Mouse (Mus musculus) G1E (cell line): ENCODE results near the gene Tdrd7. TPM values are rescaled to one million over a fixed set of nuclear protein-coding genes. Genes with fewer than 3 reads are reported as not detected.

Experiments used
- ATAC-seq: 2 replicates; pipeline ENCODE4 v1.8.0; 2016; ENCODE audit warnings: mild to moderate bottlenecking; ENCODE audit not compliant: insufficient number of reproducible peaks, poor library complexity, low FRiP score, severe bottlenecking; ENCODE audit errors: extremely low read depth
- DNase-seq: peaks from one replicate; pipeline ENCODE4 v3.0.0; 2012; ENCODE audit warnings: low spot score
- H3K27me3 ChIP-seq: 2 replicates; pipeline ENCODE4 v1.6.1; 2012; ENCODE audit warnings: mild to moderate bottlenecking, low read length, inconsistent platforms; ENCODE audit not compliant: insufficient read depth
- H3K36me3 ChIP-seq: replicated peaks from 2 replicates; pipeline ENCODE3; 2012; ENCODE audit warnings: mild to moderate bottlenecking, inconsistent platforms
- H3K4me1 ChIP-seq: 2 replicates; pipeline ENCODE4 v1.6.1; 2012; ENCODE audit warnings: low read depth, low read length, inconsistent platforms, mixed read lengths; ENCODE audit not compliant: insufficient read depth
- H3K4me3 ChIP-seq: 2 replicates; pipeline ENCODE4 v1.5.1; 2012; ENCODE audit warnings: low read depth, mild to moderate bottlenecking, inconsistent platforms, low read length, moderate library complexity, mixed read lengths
- H3K9me3 ChIP-seq: replicated peaks from 2 replicates; pipeline ENCODE4 v1.6.1; 2012; ENCODE audit warnings: inconsistent platforms
- CTCF ChIP-seq: IDR thresholded peaks from 2 replicates; pipeline ENCODE4 v1.5.1; 2012; ENCODE audit warnings: low read depth, low read length, inconsistent platforms, mixed read lengths
- GATA1 ChIP-seq: IDR thresholded peaks from 2 replicates; pipeline ENCODE4 v1.6.1; 2012; ENCODE audit warnings: borderline replicate concordance, low read length, inconsistent platforms, mixed read lengths
- GATA2 ChIP-seq: IDR thresholded peaks from 2 replicates; pipeline ENCODE4 v1.6.1; 2012; ENCODE audit warnings: low read depth, low read length, inconsistent platforms, borderline replicate concordance
- POLR2AphosphoS5 ChIP-seq: IDR thresholded peaks from 2 replicates; pipeline ENCODE4 v1.6.1; 2012; ENCODE audit warnings: low read depth, low read length, inconsistent platforms; ENCODE audit not compliant: insufficient replicate concordance
- TAL1 ChIP-seq: conservative IDR thresholded peaks from 2 replicates; pipeline ENCODE4 v1.6.1; 2012; ENCODE audit warnings: low read depth, low read length, inconsistent platforms, mixed read lengths
- polyA plus RNA-seq: library from polyadenylated mRNA; stranded (reverse); fragments of >175 nt; gene quantifications from 2 replicates; pipeline ENCODE4 v1.2.3, GENCODE M21; 2012
- total RNA-seq, 2 experiments: library from RNA; stranded (forward) in 1 of 2; stranded (reverse) in 1 of 2; fragments of 200-1000 nt in 1 of 2; fragments of >200 nt in 1 of 2; fragmentation: Nextera tagmentation in 1 of 2; gene quantifications; 2 replicates each; pipeline ENCODE4 v1.2.3; 2014 to 2017

Tdrd7 gene
- total and polyA plus RNA-seq, 3 experiments = 0.12 to 7.7 (median 1.4) TPM

GRCm38 (mm10) chr4:46047971-46048370 lies 82.8 kb downstream of the Tdrd7 start:
- no peak for ATAC-seq
- Histone ChIP-seq H3K4me3 (no peak overlapping the region), H3K36me3 (no peaks in the 10 kb centered on the region), H3K9me3 (no peaks in the 10 kb centered on the region), H3K27me3 (peaks cover 6% of the 10 kb centered on the region; the same call in 1 of the 2 replicates), H3K4me1 (peaks cover 7% of the 10 kb centered on the region)
- no peak for DNase-seq
- TF ChIP-seq GATA2 = no peak
- TF ChIP-seq CTCF = no peak
- no peak for TF ChIP-seq TAL1
- TF ChIP-seq GATA1 = no peak
- no peak for TF ChIP-seq POLR2AphosphoS5

DNA sequence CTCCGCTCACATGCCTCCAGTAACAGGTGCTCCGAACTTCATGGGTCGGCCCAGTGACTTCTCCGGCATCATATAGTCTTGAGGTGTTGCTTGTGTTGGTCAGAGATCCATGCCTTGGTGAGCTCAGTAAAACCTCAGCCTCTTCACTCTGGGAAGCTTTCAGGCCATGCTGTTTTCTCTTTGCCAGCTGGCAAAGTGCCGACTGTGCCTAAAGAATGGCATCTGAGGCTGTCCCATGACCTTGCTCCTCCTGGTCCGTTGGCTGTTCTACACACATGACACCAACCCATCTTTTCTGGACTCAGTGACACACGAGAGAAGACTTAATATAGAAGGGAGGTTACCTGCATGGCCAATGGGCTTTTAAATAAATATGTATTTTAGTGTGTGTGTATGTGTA lies 83.3 kb downstream of the Tdrd7 start:
- TF ChIP-seq TAL1 (no peak), GATA2 (no peak), CTCF (no peak), GATA1 (no peak), POLR2AphosphoS5 (no peak)
- ATAC-seq (no peak), DNase-seq (no peak)
- H3K4me3 ChIP-seq = no peak overlapping the region
- no peaks in the 10 kb centered on the region for H3K9me3 ChIP-seq
- H3K36me3 ChIP-seq = no peaks in the 10 kb centered on the region
- peaks cover 3% of the 10 kb centered on the region; the same call in 1 of the 2 replicates for H3K4me1 ChIP-seq
- H3K27me3 ChIP-seq = peaks cover 2% of the 10 kb centered on the region; the same call in 1 of the 2 replicates

DNA sequence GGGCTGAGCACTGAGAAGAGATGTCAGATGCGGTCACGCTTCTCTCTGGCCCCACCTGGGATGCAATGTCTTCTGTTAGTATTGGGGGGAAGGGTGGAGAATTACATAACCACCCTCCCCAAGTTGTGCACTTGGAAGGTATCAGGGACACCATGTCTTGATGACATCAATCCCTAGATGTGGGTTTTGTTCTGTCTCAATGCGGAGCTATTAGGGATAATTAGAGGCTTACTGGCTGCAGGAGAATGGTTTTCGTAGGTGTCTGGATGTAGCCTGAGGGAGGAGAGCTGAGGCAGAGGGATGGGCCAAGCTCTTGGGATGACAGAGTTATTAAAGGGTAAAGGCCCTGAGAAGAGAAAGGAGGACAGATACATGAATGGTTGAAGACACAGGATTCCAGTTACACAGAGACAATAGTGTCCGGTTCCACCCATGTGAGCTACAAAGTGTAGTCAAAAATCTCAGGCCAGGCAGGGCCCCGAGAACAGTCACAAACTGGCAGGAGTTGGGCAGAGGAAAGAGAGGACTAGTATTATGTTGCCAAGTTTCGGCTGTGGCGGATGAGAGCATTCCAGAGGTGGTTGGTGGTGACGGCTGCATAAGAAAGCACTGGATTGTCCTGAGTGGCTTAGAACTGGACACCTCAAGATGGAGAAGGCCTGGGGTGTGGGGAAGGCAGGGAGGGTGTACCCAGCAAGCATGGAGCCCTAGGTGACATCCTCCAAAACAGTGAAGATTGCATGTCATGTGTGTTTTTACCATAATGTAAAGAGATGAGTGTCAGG lies 88.4 kb downstream of the Tdrd7 start:
- ATAC-seq (no peak), DNase-seq (no peak)
- TF ChIP-seq POLR2AphosphoS5 (no peak), GATA1 (no peak), CTCF (no peak), TAL1 (no peak), GATA2 (no peak)
- Histone ChIP-seq H3K4me3 (no peak overlapping the region), H3K9me3 (peaks cover 5% of the 10 kb centered on the region; the same call in 1 of the 2 replicates), H3K27me3 (peaks cover 2% of the 10 kb centered on the region; the same call in 1 of the 2 replicates), H3K4me1 (no peaks in the 10 kb centered on the region), H3K36me3 (no peaks in the 10 kb centered on the region)

DNA sequence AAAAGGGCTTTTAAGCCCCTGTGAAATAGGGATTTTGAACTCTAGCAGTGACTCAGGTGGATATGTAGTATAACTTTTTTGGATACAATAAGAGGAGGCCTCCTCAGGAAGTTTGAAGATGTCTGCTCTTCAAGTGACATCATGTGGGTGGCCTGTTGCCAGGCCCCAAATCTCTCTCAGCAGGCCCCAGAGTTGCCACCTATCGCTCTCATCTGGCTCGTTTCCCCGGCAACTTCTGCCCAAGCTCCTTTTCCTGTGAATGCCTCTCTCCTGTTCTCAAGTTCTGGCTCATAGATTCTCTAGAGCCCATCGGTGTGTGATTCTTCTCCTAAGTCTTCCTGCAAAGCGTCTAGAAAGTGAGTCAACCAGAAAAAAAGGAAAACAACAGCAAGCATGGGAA lies 91.0 kb downstream of the Tdrd7 start:
- no peaks in the 10 kb centered on the region for H3K36me3 ChIP-seq

GRCm38 (mm10) chr4:46061259-46061962 lies 96.3 kb downstream of the Tdrd7 start:
- DNase-seq = no peak
- Histone ChIP-seq H3K4me3 (no peak overlapping the region), H3K27me3 (no peaks in the 10 kb centered on the region; the same call in 1 of the 2 replicates), H3K9me3 (peaks cover 5% of the 10 kb centered on the region; the same call in 1 of the 2 replicates), H3K36me3 (no peaks in the 10 kb centered on the region), H3K4me1 (0 out of 2 replicates have a peak, but pooled peaks cover 3% of the 10 kb centered on the region)
- ATAC-seq = no peak
- TF ChIP-seq POLR2AphosphoS5 (no peak), GATA2 (no peak), TAL1 (no peak), GATA1 (no peak)

More for the DNA sequence above, 91.0 kb downstream of the Tdrd7 start:
- peaks cover 2% of the 10 kb centered on the region; the same call in 1 of the 2 replicates for H3K27me3 ChIP-seq
- DNase-seq = no peak
- no peak overlapping the region for H3K4me3 ChIP-seq
- H3K9me3 ChIP-seq = peaks cover 5% of the 10 kb centered on the region; the same call in 1 of the 2 replicates
- no peaks in the 10 kb centered on the region for H3K4me1 ChIP-seq
- TF ChIP-seq POLR2AphosphoS5 (no peak), CTCF (no peak), GATA1 (no peak), GATA2 (no peak)
- ATAC-seq = no peak

DNA sequence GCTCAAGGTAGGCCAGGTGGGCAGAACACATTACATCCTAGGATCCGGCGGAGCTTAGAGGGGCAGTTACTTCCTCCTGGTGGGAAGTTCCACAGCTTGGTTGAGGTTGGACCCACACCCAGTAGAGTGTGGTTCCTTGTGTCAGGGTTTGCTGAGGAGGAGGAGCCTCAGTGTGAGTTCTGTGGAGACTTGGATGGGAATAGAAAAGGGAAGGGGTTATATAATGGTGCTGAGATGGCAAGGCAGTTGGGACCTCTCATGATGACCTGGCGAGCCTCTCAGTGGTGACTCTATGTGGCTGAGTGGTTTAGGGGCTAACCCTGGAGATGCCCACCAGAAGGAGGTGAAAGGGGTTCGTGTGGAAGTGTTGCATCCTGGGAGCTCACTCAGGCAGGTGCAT lies 98.7 kb downstream of the Tdrd7 start:
- H3K9me3 ChIP-seq = no peaks in the 10 kb centered on the region
- H3K36me3 ChIP-seq = no peaks in the 10 kb centered on the region
- no peak for ATAC-seq
- DNase-seq = no peak
- no peak overlapping the region for H3K4me3 ChIP-seq
- no peak for TF ChIP-seq GATA1
- TF ChIP-seq CTCF = no peak
- no peak for TF ChIP-seq TAL1
- TF ChIP-seq POLR2AphosphoS5 = no peak
- no peak for TF ChIP-seq GATA2
- H3K27me3 ChIP-seq = no peaks in the 10 kb centered on the region; the same call in 1 of the 2 replicates
- 0 out of 2 replicates have a peak, but pooled peaks cover 3% of the 10 kb centered on the region for H3K4me1 ChIP-seq
